Mouse (Mus musculus): ENCODE results near the gene Zpbp2.
A peak's percentile ranks its signal among the peaks of the same experiment; 100 is the strongest.
"Not testable (repeated sequence)": the region's sequence is repeated elsewhere in the genome, so short reads cannot be mapped to it uniquely, and the experiment has no call there.

Zpbp2 gene

DNA sequence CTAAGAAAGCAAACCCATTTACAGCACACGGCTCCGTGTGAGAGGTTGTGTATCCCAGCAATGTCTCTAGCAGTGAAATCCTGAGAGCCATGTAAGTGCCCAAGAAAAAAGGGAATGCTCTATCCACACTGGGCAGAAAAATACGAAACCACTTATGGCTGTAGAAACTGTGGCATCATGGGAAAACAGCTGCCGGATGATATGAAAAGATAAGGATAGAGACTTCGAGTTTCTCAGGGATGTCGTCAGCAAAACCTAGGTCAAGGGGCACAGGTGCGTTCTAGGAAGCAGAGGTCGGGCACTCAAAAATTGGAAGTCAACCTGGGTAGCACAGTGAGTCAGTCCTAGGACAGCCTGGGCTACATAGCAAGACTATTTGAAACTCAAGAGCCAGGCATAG lies 38.4 kb downstream of the Zpbp2 start:
- DNase-seq (ENCODE audit: low spot score in 2 of 2) = no peak

DNA sequence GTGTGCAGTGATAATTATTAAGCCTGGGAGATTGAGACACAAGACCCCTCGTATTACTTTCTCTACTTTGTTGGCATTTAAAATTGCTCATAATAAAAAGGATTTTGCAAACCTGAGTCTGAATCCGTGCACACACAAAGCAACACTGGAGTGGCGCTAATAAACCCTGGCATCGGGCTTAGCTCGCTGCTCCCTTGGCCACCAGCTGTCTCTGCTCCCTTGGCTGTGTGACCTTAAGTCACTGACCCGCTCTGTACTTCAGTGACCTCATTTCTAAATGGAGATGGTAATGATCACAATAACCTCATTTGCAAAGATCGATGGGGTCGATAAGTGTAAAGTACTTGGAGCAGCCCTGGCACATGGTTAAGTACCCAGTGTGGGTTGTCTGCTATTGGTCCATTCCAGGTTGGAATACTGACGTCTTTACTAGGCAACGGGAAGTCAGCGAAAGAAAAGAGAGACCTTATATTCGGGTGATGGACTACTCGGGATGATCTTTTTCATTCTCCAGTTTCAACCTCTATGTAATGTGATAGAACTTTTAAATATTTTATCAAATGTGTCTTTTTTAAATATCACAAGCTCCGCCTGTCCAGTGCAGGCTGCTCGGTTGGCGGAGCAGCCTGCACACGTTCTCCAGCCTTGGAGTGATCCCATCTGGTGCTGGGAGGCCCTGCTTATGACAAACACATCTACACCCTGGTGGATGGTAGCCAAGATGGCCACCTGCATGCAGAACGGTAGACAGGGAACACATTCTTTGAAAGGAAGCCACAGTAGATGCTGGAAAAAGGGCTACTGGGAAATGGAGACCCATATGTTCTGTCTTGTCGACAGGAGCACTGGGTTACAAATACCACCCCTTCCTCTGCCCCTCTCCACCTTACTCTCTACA lies 39.9 kb downstream of the Zpbp2 start:
- DNase-seq (ENCODE audit: low spot score in 2 of 2) = no peak

DNA sequence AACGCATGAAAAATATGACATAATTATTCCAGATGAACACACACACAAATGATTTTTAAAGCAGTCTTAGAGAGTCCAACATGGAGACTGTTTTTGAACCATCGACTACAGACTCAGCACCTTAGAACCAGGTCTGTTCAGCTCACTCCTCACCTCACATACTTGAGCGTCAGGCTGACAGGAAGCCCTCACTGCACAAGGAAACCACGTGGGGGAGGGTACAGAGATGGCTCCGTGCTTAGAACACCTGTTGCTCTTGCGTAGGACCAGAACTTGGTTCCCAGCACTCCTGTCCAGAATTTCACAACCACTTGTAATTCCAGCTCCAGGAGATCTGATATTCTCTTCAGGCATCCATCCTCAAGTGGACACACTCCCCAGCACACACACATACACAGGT lies 44.1 kb downstream of the Zpbp2 start:
- DNase-seq (ENCODE audit: low spot score in 2 of 2) = no peak

DNA sequence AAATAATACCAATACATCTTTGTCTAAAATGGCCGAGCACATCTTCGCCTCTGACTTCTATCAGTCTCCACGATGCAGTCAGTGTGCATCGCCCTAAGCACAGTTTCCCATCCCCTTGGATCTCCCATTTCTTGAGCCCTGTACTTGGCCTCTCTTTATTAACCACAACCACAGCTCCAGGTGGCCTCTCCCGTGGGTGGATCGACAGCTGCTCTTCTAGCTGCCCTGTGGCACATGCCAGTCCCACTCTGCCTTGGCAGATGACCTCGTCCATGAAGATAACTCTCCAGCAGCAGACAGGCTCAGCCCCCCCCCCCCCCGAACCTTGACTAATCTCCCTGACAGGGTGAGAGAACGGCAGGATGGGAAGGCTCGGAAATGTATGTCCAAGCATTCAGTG lies 44.6 kb downstream of the Zpbp2 start:
- DNase-seq (ENCODE audit: low spot score in 2 of 2) = no peak

DNA sequence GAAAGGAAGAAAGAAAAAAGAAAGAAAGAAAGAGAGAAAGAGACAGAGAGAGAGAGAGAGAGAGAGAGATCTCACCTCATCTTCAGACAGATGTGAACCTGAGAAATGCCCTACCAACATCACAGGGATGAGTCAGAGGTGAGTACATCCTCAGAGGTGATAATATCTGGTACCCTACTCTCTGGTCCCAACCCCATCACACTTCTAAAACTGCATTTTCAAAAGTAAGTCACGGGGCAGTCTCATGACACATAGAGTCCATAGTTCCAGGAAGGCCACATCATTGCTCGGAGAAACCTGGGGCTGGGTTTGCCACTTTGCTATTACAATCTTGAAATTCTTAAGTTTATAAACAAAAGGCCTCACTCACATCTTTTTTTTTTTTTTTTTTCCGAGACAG lies 45.1 kb downstream of the Zpbp2 start:
- peak; percentile 26 to 52 for DNase-seq (ENCODE audit: low spot score in 2 of 2)

DNA sequence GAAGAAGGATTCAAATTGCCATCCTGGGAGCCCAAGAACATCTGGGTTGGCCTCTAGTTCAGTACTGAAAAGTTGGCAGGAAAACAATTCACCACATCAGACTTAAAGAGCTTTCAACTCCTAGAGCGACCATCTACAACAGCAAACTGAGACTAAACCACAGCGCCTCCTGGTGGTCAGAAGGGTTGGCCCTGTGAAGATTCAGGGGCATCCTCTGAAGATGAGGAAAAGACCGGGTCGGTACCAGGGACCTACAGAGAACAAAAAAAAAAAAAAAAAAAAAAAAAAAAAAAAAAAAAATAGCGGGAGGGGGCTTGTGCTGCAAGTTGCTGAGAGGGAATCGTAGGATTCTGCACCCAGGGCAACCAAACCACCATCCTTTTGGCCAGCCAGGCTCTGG lies 46.5 kb downstream of the Zpbp2 start:
- DNase-seq (ENCODE audit: low spot score in 2 of 2) = peak; percentile 68 to 80

DNA sequence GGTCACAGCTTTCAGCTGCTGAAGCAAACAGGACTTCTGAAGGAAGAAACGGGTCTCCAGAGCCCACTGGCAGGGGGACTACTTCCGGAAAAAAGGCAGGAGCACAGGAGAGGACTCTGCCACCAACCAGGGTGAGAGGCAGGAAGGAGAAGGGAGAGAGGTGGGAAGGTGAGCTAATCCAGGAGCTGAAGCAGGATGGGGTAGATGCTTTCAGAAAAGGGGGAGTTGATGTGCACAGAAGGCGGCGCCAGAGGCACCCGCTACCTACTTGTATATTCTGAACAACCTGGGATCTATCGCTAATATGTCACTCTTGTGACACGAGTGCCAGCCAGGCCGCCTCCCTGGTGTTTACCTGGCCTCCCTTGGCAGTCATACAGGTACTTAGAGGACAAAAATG lies 47.1 kb downstream of the Zpbp2 start, which contains the start of gene Lrrc3c:
Lrrc3c (plus strand) TSS at position 301 of the 400 bp plus-strand sequence.
- no peak for DNase-seq (ENCODE audit: low spot score in 2 of 2)

DNA sequence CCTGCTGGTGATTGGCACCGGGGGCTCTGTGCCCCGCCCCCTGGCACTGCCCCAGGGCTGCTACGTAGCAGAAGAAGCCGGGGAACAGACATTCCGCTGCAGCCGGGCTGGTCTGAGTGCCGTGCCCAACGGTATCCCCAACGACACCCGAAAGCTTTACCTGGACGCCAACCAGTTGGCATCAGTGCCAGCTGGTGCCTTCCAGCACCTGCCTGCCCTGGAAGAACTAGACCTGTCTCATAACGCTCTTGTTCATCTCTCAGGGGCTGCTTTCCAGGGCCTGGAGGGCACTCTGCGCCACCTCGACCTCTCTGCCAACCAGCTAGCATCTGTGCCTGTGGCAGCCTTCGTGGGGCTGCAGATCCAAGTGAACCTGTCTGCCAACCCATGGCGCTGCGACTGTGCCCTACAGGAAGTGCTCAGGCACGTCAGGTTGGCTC lies 48.0 kb downstream of the Zpbp2 start:
- no peak for DNase-seq (ENCODE audit: low spot score in 2 of 2)

DNA sequence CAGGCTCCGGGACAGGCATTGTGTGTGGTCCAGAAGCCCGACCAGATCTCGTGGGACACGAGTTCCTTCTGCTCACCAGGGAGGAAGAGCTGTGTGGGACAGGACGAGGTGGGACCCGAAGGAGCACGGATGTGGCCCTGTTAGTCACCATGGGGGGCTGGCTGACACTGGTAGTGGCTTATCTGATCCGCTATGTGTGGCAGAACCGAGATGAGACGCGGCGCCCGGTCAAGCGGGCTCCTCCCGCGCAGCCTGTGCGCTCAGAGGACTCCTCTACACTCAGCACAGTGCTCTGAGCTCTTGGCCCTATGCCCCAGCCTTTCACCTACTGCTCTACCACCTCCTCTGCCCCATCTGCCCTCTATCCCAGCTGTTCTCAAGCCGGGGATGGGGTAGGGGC lies 48.4 kb downstream of the Zpbp2 start:
- no peak for DNase-seq (ENCODE audit: low spot score in 2 of 2)

DNA sequence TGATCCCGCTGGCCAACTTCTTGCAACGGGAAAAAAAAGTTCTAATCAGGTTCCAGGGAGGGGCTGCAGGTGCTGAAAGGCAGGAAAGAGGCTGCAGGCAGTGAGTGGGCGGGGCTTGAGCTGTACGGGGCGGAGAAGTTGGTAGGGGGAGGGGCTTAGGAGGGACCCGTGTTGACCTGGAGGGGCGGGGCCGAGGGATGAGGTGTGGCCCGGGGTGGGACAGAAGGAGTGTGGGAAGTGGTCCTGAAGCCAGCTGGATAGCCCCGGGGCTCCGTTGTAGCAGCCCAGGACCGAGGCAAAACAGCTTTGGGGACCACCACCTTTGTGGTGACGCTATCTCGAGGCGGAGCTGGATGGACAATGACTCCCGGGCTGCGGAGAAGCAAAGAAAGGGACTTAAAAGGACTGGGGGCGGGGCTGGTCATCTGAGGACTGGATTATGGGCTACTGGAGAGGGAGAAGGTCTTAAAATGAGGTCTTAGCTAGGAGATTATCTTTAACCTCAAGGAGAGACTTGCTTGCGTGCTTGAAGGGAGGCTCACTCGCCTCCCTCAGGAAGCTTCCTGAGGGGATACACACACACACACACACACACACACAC lies 51.3 kb downstream of the Zpbp2 start:
- DNase-seq (ENCODE audit: low spot score in 2 of 2) = no peak

DNA sequence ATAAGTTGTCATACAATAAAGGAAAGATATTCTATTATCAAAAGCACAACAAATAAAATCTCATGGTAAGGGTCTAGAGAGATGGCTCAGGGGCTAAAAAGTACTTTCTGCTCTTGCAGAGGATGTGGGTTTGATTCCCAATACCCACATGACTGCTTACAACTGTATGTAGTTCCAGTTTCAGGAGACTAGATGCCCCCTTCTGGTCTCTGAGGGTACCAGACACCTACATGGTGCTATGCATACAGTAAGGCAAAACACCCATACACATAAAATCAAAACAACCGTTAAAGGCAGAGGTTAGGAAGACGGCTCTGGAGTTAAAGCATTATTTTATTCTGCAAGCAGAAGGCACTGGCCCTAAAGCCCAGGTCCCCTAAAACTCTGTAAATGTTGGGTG lies 53.1 kb downstream of the Zpbp2 start:
- no peak for DNase-seq (ENCODE audit: low spot score in 2 of 2)

DNA sequence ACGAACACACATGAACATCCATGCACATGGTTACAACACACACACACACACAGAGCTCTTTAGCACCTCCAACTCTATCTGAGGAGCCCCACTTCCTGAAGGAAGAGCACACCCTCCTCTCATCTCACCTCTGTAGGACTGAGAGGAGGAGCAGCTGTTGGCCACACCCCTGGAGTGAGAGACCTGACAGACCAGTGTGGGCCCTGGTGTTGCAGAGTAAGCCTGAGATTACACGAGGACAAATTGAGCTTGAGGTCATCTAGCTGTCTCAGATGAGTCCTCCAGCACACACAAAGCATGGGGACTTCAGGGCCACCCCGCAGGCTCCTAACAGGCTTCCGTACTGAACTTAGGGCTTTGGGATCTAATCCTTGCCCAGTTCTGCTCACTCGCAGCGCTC lies 54.0 kb downstream of the Zpbp2 start:
- not testable (repeated sequence) for DNase-seq (ENCODE audit: low spot score in 2 of 2)

DNA sequence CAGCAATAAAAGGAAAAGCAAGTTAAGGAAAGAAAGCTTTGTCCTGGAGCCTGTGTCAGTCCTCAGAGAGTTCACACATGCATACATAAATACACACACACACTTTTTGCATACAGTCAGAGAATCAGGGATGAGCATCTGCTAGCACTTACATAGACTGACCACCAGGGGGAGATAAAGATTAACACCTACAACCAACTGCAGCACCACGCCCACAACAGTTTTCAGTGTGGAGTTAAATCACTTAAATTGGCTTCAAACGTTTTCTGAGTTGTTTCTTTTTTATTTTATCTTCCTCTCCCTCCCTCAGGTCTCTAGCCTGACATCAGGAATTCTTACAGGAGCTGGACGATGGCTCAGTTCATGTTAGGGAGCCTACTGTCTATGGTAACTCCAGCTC lies 55.9 kb downstream of the Zpbp2 start:
- peak; percentile 36 to 37 for DNase-seq (ENCODE audit: low spot score in 2 of 2)
